Mouse (Mus musculus): ENCODE data around the gene Reep6.

Reep6 gene

GRCm38 (mm10) chr10:80355431-80355830, 25.7 kb downstream of the Reep6 start:
- DNase-seq (ENCODE audit: low read depth, low spot score) = no peak

- DNase-seq (ENCODE audit: low read depth, low spot score) = no peak
Observed at GRCm38 (mm10) chr10:80356001-80356682, 26.4 kb downstream of the Reep6 start, which contains the start of gene Plk5. Plk5 (plus strand) TSS chr10:80356459.

GRCm38 (mm10) chr10:80356737-80357136, 27.0 kb downstream of the Reep6 start:
- DNase-seq (ENCODE audit: low read depth, low spot score) = no peak

- no peak for DNase-seq (ENCODE audit: low read depth, low spot score)
Observed at GRCm38 (mm10) chr10:80357336-80357735, 27.6 kb downstream of the Reep6 start.

GRCm38 (mm10) chr10:80357994-80358639, 28.4 kb downstream of the Reep6 start:
- DNase-seq (ENCODE audit: low read depth, low spot score) = no peak

GRCm38 (mm10) chr10:80363734-80364133, 34.0 kb downstream of the Reep6 start:
- DNase-seq (ENCODE audit: low read depth, low spot score) = no peak

- no peak for DNase-seq (ENCODE audit: low read depth, low spot score)
Observed at GRCm38 (mm10) chr10:80365736-80366135, 36.0 kb downstream of the Reep6 start.

GRCm38 (mm10) chr10:80367954-80368353, 38.2 kb downstream of the Reep6 start:
- DNase-seq (ENCODE audit: low read depth, low spot score) = no peak

GRCm38 (mm10) chr10:80368392-80368791, 38.6 kb downstream of the Reep6 start:
- no peak for DNase-seq (ENCODE audit: low read depth, low spot score)

GRCm38 (mm10) chr10:80369995-80370747, 40.4 kb downstream of the Reep6 start:
- no peak for DNase-seq (ENCODE audit: low read depth, low spot score)

GRCm38 (mm10) chr10:80371411-80371966, 41.7 kb downstream of the Reep6 start:
- no peak for DNase-seq (ENCODE audit: low read depth, low spot score)

- no peak for DNase-seq (ENCODE audit: low read depth, low spot score)
Observed at GRCm38 (mm10) chr10:80371983-80372382, 42.2 kb downstream of the Reep6 start.

- DNase-seq (ENCODE audit: low read depth, low spot score) = no peak
Observed at GRCm38 (mm10) chr10:80372706-80373105, 43.0 kb downstream of the Reep6 start.

- DNase-seq (ENCODE audit: low read depth, low spot score) = no peak
Observed at GRCm38 (mm10) chr10:80374063-80374462, 44.3 kb downstream of the Reep6 start.

GRCm38 (mm10) chr10:80376160-80376559, 46.4 kb downstream of the Reep6 start:
- peak; percentile 80 for DNase-seq (ENCODE audit: low read depth, low spot score)

GRCm38 (mm10) chr10:80377716-80378115, 48.0 kb downstream of the Reep6 start:
- DNase-seq (ENCODE audit: low read depth, low spot score) = no peak

GRCm38 (mm10) chr10:80382641-80383365, 53.0 kb downstream of the Reep6 start:
- no peak for DNase-seq (ENCODE audit: low read depth, low spot score)

- DNase-seq (ENCODE audit: low read depth, low spot score) = no peak
Observed at GRCm38 (mm10) chr10:80383431-80383830, 53.7 kb downstream of the Reep6 start.

GRCm38 (mm10) chr10:80384115-80384639, 54.4 kb downstream of the Reep6 start:
- DNase-seq (ENCODE audit: low read depth, low spot score) = no peak

GRCm38 (mm10) chr10:80384709-80385108, 55.0 kb downstream of the Reep6 start:
- DNase-seq (ENCODE audit: low read depth, low spot score) = no peak

- DNase-seq (ENCODE audit: low read depth, low spot score) = no peak
Observed at GRCm38 (mm10) chr10:80385310-80385709, 55.6 kb downstream of the Reep6 start.
